8 mouse cellular contexts compared by ENCODE assay signal in genomic region chr2:91065544-91065943, GRCm38 (mm10). TPM values are rescaled to one million over a fixed set of nuclear protein-coding genes. Genes with fewer than 3 reads are reported as not detected.
DNase-seq lines count a peak whose midpoint lies in the region; ATAC-seq and TF ChIP-seq lines count a peak whose summit lies in the region.

No protein-coding gene starts in this region.

- H3K27ac ChIP-seq in heart, embryonic 13.5 days (replicated peaks) = 0 out of 2 replicates have a peak overlapping the region, but pooled peaks have one; percentile 28
- no peak overlapping the region for H3K27ac ChIP-seq in cortical plate, adult 2 months (ENCODE audit: insufficient read depth, low read length)

- WGBS in heart, embryonic 13.5 days = 63% methylated on average over 3 of the region's 3 CpGs

- no peaks in the 10 kb centered on the region for H3K27me3 ChIP-seq in heart, embryonic 13.5 days (replicated peaks)

- H3K4me2 ChIP-seq in heart, embryonic 13.5 days = no peak overlapping the region

- no peak overlapping the region for H3K9ac ChIP-seq in heart, embryonic 13.5 days

- H3K9me3 ChIP-seq in heart, embryonic 13.5 days = no peaks in the 10 kb centered on the region

- TF ChIP-seq CTCF in cortical plate, adult 2 months (IDR thresholded peaks at IDR 0.05; ENCODE audit: extremely low read depth, insufficient read depth, low read length) = peak; percentile 69

- no peak overlapping the region for H3K4me3 ChIP-seq in heart, embryonic 13.5 days
- no peak overlapping the region for H3K4me3 ChIP-seq in cortical plate, adult 2 months (ENCODE audit: insufficient read depth, low read length)

- no peak for DNase-seq in heart, postnatal 25 days (ENCODE audit: low spot score)
- DNase-seq in thymus, postnatal 14 days = peak; percentile 67
- no peak for DNase-seq in thymus, adult 18-20 months
- DNase-seq in left cerebral cortex, postnatal 14 days (ENCODE audit: low spot score in 2 of 2) = peak; percentile 55 to 72
- peak; percentile 56 to 84 for DNase-seq in spleen, postnatal 4 days (ENCODE audit: low spot score in 2 of 2)

- intact Hi-C loops in heart, postnatal 25 days (cut with DNase I) = loop anchor here (5.0 to 10.0 kb wide), 2 partner anchors 148 to 321 kb away; partner anchors contain the start of gene Fnbp4
- intact Hi-C loops in left cerebral cortex, postnatal 14 days (cut with DNase I) = no loop called here

- no peak for ATAC-seq in heart, embryonic 13.5 days (ENCODE audit: extremely low read depth, insufficient number of reproducible peaks, low FRiP score, low TSS enrichment)
- no peak for ATAC-seq in erythroid progenitor cell, adult 5-6 weeks (replicated peaks; ENCODE audit: low FRiP score, poor library complexity, severe bottlenecking)

- peaks cover 71% of the 10 kb centered on the region for H3K36me3 ChIP-seq in heart, embryonic 13.5 days

- H3K4me1 ChIP-seq in heart, embryonic 13.5 days = peaks cover 49% of the 10 kb centered on the region
- peaks cover 10% of the 10 kb centered on the region for H3K4me1 ChIP-seq in cortical plate, adult 2 months (ENCODE audit: control insufficient read depth, insufficient read depth, low read length)

- no peak for TF ChIP-seq POLR2A in cortical plate, adult 2 months (IDR thresholded peaks at IDR 0.05; ENCODE audit: extremely low read depth, insufficient read depth, low read length)

RNA-seq across cellular contexts. Expression of gene Slc39a13, which starts 4.7 kb away (rescaled TPM):
- polyA plus RNA-seq in heart, embryonic 13.5 days (2015; fragmentation: Nextera tagmentation; extraction: Ambion mirVana) = 45.0 and 55.5 TPM in 2 replicates
- 10 to 100 TPM; 22.9 to 28.2 TPM for total RNA-seq in heart, postnatal 25 days (2021)
- polyA plus RNA-seq in cortical plate, adult 2 months (2012; rRNA removed) = 51.3 and 54.7 TPM in 2 replicates
- 10 to 100 TPM; 26.2 to 32.9 TPM for total RNA-seq in left cerebral cortex, postnatal 14 days (2021)
- total RNA-seq in erythroid progenitor cell, adult 5-6 weeks (2015; ENCODE audit: low replicate concordance) = 3.8 and 11.2 TPM in 2 replicates
- total RNA-seq in erythroid progenitor cell, adult 5-6 weeks (2017; ENCODE audit: low replicate concordance) = 0.26 and 0.83 TPM in 2 replicates

RNA-seq across cellular contexts. Expression of gene Psmc3, which starts 11.7 kb away (rescaled TPM):
- polyA plus RNA-seq in heart, embryonic 13.5 days (2015; fragmentation: Nextera tagmentation; extraction: Ambion mirVana) = 226 and 239 TPM in 2 replicates
- total RNA-seq in heart, postnatal 25 days (2021) = 100 to 1,000 TPM; 209 to 241 TPM
- 202 and 205 TPM in 2 replicates for polyA plus RNA-seq in cortical plate, adult 2 months (2012; rRNA removed)
- total RNA-seq in left cerebral cortex, postnatal 14 days (2021) = 100 to 1,000 TPM; 203 to 208 TPM
- 56.2 and 85.4 TPM in 2 replicates for total RNA-seq in erythroid progenitor cell, adult 5-6 weeks (2015; ENCODE audit: low replicate concordance)
- 101 and 248 TPM in 2 replicates for total RNA-seq in erythroid progenitor cell, adult 5-6 weeks (2017; ENCODE audit: low replicate concordance)

RNA-seq across cellular contexts. Expression of gene Spi1, which starts 16.6 kb away (rescaled TPM):
- 3.5 and 3.9 TPM in 2 replicates for polyA plus RNA-seq in heart, embryonic 13.5 days (2015; fragmentation: Nextera tagmentation; extraction: Ambion mirVana)
- 1 to 10 TPM; 3.7 to 4.3 TPM for total RNA-seq in heart, postnatal 25 days (2021)
- 9.3 and 10.6 TPM in 2 replicates for polyA plus RNA-seq in cortical plate, adult 2 months (2012; rRNA removed)
- total RNA-seq in left cerebral cortex, postnatal 14 days (2021) = 1 to 10 TPM; 4.3 to 4.7 TPM
- 37.8 and 54.1 TPM in 2 replicates for total RNA-seq in erythroid progenitor cell, adult 5-6 weeks (2015; ENCODE audit: low replicate concordance)
- 21.9 and 31.9 TPM in 2 replicates for total RNA-seq in erythroid progenitor cell, adult 5-6 weeks (2017; ENCODE audit: low replicate concordance)

RNA-seq across cellular contexts. Expression of gene Rapsn, which starts 30.1 kb away (rescaled TPM):
- polyA plus RNA-seq in heart, embryonic 13.5 days (2015; fragmentation: Nextera tagmentation; extraction: Ambion mirVana) = 21.2 and 25.8 TPM in 2 replicates
- total RNA-seq in heart, postnatal 25 days (2021) = 10 to 100 TPM; 16.4 to 16.7 TPM
- polyA plus RNA-seq in cortical plate, adult 2 months (2012; rRNA removed) = 0.61 and 1.9 TPM in 2 replicates
- total RNA-seq in left cerebral cortex, postnatal 14 days (2021) = under 1 TPM; 0.24 to 0.36 TPM
- not detected in 2 replicates for total RNA-seq in erythroid progenitor cell, adult 5-6 weeks (2015; ENCODE audit: low replicate concordance)
- 1.7 TPM in 1 of 2 replicates, not detected in the other for total RNA-seq in erythroid progenitor cell, adult 5-6 weeks (2017; ENCODE audit: low replicate concordance)

RNA-seq across cellular contexts. Expression of gene Mybpc3, which starts 52.4 kb away (rescaled TPM):
- polyA plus RNA-seq in heart, embryonic 13.5 days (2015; fragmentation: Nextera tagmentation; extraction: Ambion mirVana) = 806 and 882 TPM in 2 replicates
- 1,000 to 10,000 TPM; 1,615 to 1,699 TPM for total RNA-seq in heart, postnatal 25 days (2021)
- polyA plus RNA-seq in cortical plate, adult 2 months (2012; rRNA removed) = 0.89 and 0.98 TPM in 2 replicates
- 1 to 10 TPM in 1 of 2 experiments, under 1 TPM in 1; 0.91 to 1.8 TPM for total RNA-seq in left cerebral cortex, postnatal 14 days (2021)
- not detected in 2 replicates for total RNA-seq in erythroid progenitor cell, adult 5-6 weeks (2015; ENCODE audit: low replicate concordance)
- not detected in 2 replicates for total RNA-seq in erythroid progenitor cell, adult 5-6 weeks (2017; ENCODE audit: low replicate concordance)

Comparison
In these comparisons a context has a peak if more than half of its experiments do, and no peak if none do; other contexts are left out.
1. DNase-seq: peak in thymus, postnatal 14 days (single experiment), left cerebral cortex, postnatal 14 days (2 of 2) and spleen, postnatal 4 days (2 of 2); none in heart, postnatal 25 days (single experiment) and thymus, adult 18-20 months (0 of 2).
2. RNA of gene Spi1, which starts 16.6 kb away (total RNA-seq): 21.9 to 54.1 TPM in erythroid progenitor cell, adult 5-6 weeks; 4.3 to 4.7 TPM in left cerebral cortex, postnatal 14 days and 3.7 to 4.3 TPM in heart, postnatal 25 days; every median in the first group is over 4 times any median in the second.